Mouse (Mus musculus) MEL (cell line): ENCODE data around the gene Trim46. TPM values are rescaled to one million over a fixed set of nuclear protein-coding genes. Genes with fewer than 3 reads are reported as not detected.

Experiments used
- DNase-seq: peaks from one replicate; pipeline ENCODE4 v3.0.0; 2011; ENCODE audit warnings: low read depth, low spot score
- H3K27ac ChIP-seq: 2 replicates; pipeline ENCODE4 v1.5.1; 2012; ENCODE audit warnings: low read depth, mild to moderate bottlenecking, control low read depth, low read length, moderate library complexity; ENCODE audit not compliant: control insufficient read depth
- H3K27me3 ChIP-seq, 2 experiments: fragments of 150-350 bp in 1 of 2; sonication (generic) in 1 of 2; 2 replicates each; pipeline ENCODE4 v1.6.1; 2012; ENCODE audit warnings: low read length in 2 of 2, mild to moderate bottlenecking in 2 of 2, improper control_type of control experiment in 1 of 2, moderate library complexity in 1 of 2; ENCODE audit not compliant: insufficient read depth in 2 of 2, control insufficient read depth in 1 of 2
- H3K36me3 ChIP-seq, 2 experiments: 2 replicates each; pipeline ENCODE4 v1.6.1; 2012 to 2014; ENCODE audit warnings: low read length in 2 of 2, improper control_type of control experiment in 1 of 2, inconsistent platforms in 1 of 2, mild to moderate bottlenecking in 1 of 2; ENCODE audit not compliant: insufficient read depth in 2 of 2, control insufficient read depth in 1 of 2
- H3K4me1 ChIP-seq, 2 experiments: fragments of 150-350 bp in 1 of 2; sonication (generic) in 1 of 2; 2 replicates each; pipeline ENCODE4 v1.6.1; 2012; ENCODE audit warnings: low read length in 2 of 2, improper control_type of control experiment in 1 of 2, mild to moderate bottlenecking in 1 of 2; ENCODE audit not compliant: insufficient read depth in 2 of 2, control insufficient read depth in 1 of 2
- H3K4me3 ChIP-seq, 2 experiments: fragments of 150-350 bp in 1 of 2; sonication (generic) in 1 of 2; 2 replicates each; pipeline ENCODE4 v1.5.1; 2012; ENCODE audit warnings: low read depth in 2 of 2, low read length in 2 of 2, mild to moderate bottlenecking in 2 of 2, moderate library complexity in 2 of 2, control low read depth in 1 of 2, improper control_type of control experiment in 1 of 2; ENCODE audit not compliant: control insufficient read depth in 1 of 2, insufficient read depth in 1 of 2
- H3K79me2 ChIP-seq: 2 replicates; pipeline ENCODE4 v1.6.1; 2012; ENCODE audit warnings: mild to moderate bottlenecking, low read length, moderate library complexity; ENCODE audit not compliant: control insufficient read depth, poor library complexity, insufficient read depth
- H3K9ac ChIP-seq: 2 replicates; pipeline ENCODE4 v1.6.1; 2012; ENCODE audit warnings: low read depth, mild to moderate bottlenecking, control low read depth, low read length, moderate library complexity; ENCODE audit not compliant: control insufficient read depth, poor library complexity, severe bottlenecking
- H3K9me3 ChIP-seq: fragments of 150-350 bp; sonication (generic); replicated peaks from 2 replicates; pipeline ENCODE4 v1.6.1; 2012; ENCODE audit warnings: mild to moderate bottlenecking, low read length, improper control_type of control experiment, moderate library complexity; ENCODE audit not compliant: insufficient read depth
- BHLHE40 ChIP-seq: IDR thresholded peaks from 2 replicates; pipeline ENCODE4 v1.6.1; 2012; ENCODE audit warnings: low read depth, mild to moderate bottlenecking, inconsistent platforms, low read length, improper control_type of control experiment, borderline replicate concordance
- CHD1 ChIP-seq: IDR thresholded peaks from 2 replicates; pipeline ENCODE4 v1.6.1; 2012; ENCODE audit warnings: low read depth, mild to moderate bottlenecking, inconsistent platforms, low read length, improper control_type of control experiment
- CTCF ChIP-seq, 3 experiments: IDR thresholded peaks in 2 of 3; conservative IDR thresholded peaks in 1 of 3; 2 replicates each; pipeline ENCODE4 v1.5.1; 2011 to 2012; ENCODE audit warnings: low read length in 3 of 3, low read depth in 2 of 3, mild to moderate bottlenecking in 2 of 3, improper control_type of control experiment in 1 of 3, inconsistent platforms in 1 of 3, mixed read lengths in 1 of 3, moderate library complexity in 1 of 3; ENCODE audit not compliant: control insufficient read depth in 1 of 3, insufficient read depth in 1 of 3, poor library complexity in 1 of 3, severe bottlenecking in 1 of 3
- GATA1 ChIP-seq: IDR thresholded peaks from 2 replicates; pipeline ENCODE4 v1.6.1; 2011; ENCODE audit warnings: low read depth, low read length, improper control_type of control experiment
- JUND ChIP-seq: IDR thresholded peaks from 2 replicates; pipeline ENCODE4 v1.6.1; 2011; ENCODE audit warnings: low read depth, mild to moderate bottlenecking, improper control_type of control experiment, low read length
- KAT2A ChIP-seq: conservative IDR thresholded peaks from 2 replicates; pipeline ENCODE4 v1.6.1; 2012; ENCODE audit warnings: low read depth, low read length, improper control_type of control experiment, inconsistent platforms
- MAFK ChIP-seq: IDR thresholded peaks from 2 replicates; pipeline ENCODE4 v1.6.1; 2011; ENCODE audit warnings: low read depth, mild to moderate bottlenecking, low read length, improper control_type of control experiment, borderline replicate concordance
- MEF2A ChIP-seq: IDR thresholded peaks from 2 replicates; pipeline ENCODE4 v1.6.1; 2014; ENCODE audit warnings: low read depth, mild to moderate bottlenecking, inconsistent platforms, low read length, improper control_type of control experiment; ENCODE audit not compliant: poor library complexity, insufficient replicate concordance, severe bottlenecking; ENCODE audit errors: extremely low read depth
- MXI1 ChIP-seq: IDR thresholded peaks from 2 replicates; pipeline ENCODE4 v1.6.1; 2011; ENCODE audit warnings: mild to moderate bottlenecking, low read depth, low read length, improper control_type of control experiment
- MYB ChIP-seq: IDR thresholded peaks from 2 replicates; pipeline ENCODE4 v1.6.1; 2011; ENCODE audit warnings: mild to moderate bottlenecking, low read depth, low read length, improper control_type of control experiment
- NRF1 ChIP-seq: IDR thresholded peaks from 2 replicates; pipeline ENCODE4 v1.6.1; 2014; ENCODE audit warnings: low read depth, mild to moderate bottlenecking, inconsistent platforms, low read length, improper control_type of control experiment, moderate library complexity; ENCODE audit not compliant: poor library complexity, insufficient read depth, severe bottlenecking
- POLR2A ChIP-seq, 2 experiments: IDR thresholded peaks; 2 replicates each; pipeline ENCODE4 v1.6.1; 2011 to 2012; ENCODE audit warnings: low read length in 2 of 2, mild to moderate bottlenecking in 2 of 2, control low read depth in 1 of 2, improper control_type of control experiment in 1 of 2, low read depth in 1 of 2, moderate library complexity in 1 of 2; ENCODE audit not compliant: control insufficient read depth in 1 of 2, insufficient read depth in 1 of 2, poor library complexity in 1 of 2
- POLR2AphosphoS2 ChIP-seq: IDR thresholded peaks from 2 replicates; pipeline ENCODE4 v1.6.1; 2011; ENCODE audit warnings: low read length, improper control_type of control experiment
- RCOR1 ChIP-seq: IDR thresholded peaks from 2 replicates; pipeline ENCODE4 v1.6.1; 2012; ENCODE audit warnings: low read depth, mild to moderate bottlenecking, inconsistent platforms, low read length, improper control_type of control experiment
- SIN3A ChIP-seq: IDR thresholded peaks from 2 replicates; pipeline ENCODE4 v1.6.1; 2012; ENCODE audit warnings: low read length, improper control_type of control experiment, inconsistent platforms
- TAL1 ChIP-seq: IDR thresholded peaks from 2 replicates; pipeline ENCODE4 v1.6.1; 2012; ENCODE audit warnings: mild to moderate bottlenecking, inconsistent platforms, low read length, moderate library complexity, mixed read lengths
- TCF12 ChIP-seq: IDR thresholded peaks from 2 replicates; pipeline ENCODE4 v1.6.1; 2014; ENCODE audit warnings: low read depth, mild to moderate bottlenecking, inconsistent platforms, low read length, improper control_type of control experiment, moderate library complexity
- UBTF ChIP-seq: IDR thresholded peaks from 2 replicates; pipeline ENCODE4 v1.6.1; 2012; ENCODE audit warnings: low read depth, mild to moderate bottlenecking, inconsistent platforms, low read length, improper control_type of control experiment, moderate library complexity, borderline replicate concordance; ENCODE audit not compliant: insufficient read depth
- ZMIZ1 ChIP-seq: IDR thresholded peaks from 2 replicates; pipeline ENCODE4 v1.6.1; 2012; ENCODE audit warnings: low read depth, mild to moderate bottlenecking, inconsistent platforms, low read length, improper control_type of control experiment, moderate library complexity
- polyA plus RNA-seq, 2 experiments: library from polyadenylated mRNA; stranded (reverse) in 1 of 2; unstranded in 1 of 2; fragments of >175 nt in 1 of 2; fragments of >200 nt in 1 of 2; gene quantifications; 2 replicates each; pipeline versions ENCODE4 v1.2.1 to v1.2.4; 2012; ENCODE audit warnings: low replicate concordance in 2 of 2, low read depth in 1 of 2; ENCODE audit not compliant: insufficient read length in 2 of 2, insufficient read depth in 1 of 2, missing spikeins in 1 of 2
- total RNA-seq: library from RNA; depleted of rRNA; stranded (reverse); fragments of 300-350 nt; gene quantifications from 2 replicates; pipeline ENCODE4 v1.2.3, GENCODE M21; 2012

Gene Trim46
- total and polyA plus RNA-seq, 3 experiments = 3.3 to 7.7 TPM; not detected in 1

DNA sequence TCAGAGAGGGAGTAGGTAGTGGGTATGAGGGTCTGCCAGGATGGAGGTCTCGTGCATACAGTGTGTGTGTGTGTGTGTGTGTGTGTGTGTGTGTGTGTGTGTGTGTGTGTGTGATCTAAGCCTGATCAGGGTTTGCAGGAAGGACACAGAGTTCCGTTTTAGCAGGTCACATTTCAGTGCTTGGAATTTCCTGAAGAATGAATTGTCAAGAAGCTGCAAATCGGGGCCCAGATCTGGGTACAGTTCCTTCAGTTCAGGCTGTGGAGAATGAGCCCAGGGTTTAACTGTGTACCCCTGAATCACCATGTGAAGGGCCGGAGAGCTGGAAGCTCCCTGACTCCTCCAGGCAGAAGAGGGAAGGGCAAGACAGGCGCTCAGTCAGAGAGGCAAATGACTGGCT lies 41.2 kb upstream of the Trim46 start:
- H3K79me2 ChIP-seq = no peaks in the 10 kb centered on the region
- DNase-seq = no peak
- TF ChIP-seq POLR2AphosphoS2 (no peak), NRF1 (no peak), KAT2A (no peak), MXI1 (no peak), MEF2A (no peak), BHLHE40 (no peak)
- H3K9ac ChIP-seq = no peak overlapping the region
- peaks cover 3 to 9% of the 10 kb centered on the region in 2 experiments for H3K27me3 ChIP-seq
- H3K4me3 ChIP-seq = no peak overlapping the region
- H3K36me3 ChIP-seq = peaks cover 0 to 7% of the 10 kb centered on the region in 2 experiments; a peak in 2 of 4 replicates
- H3K4me1 ChIP-seq = peaks cover 8 to 15% of the 10 kb centered on the region in 2 experiments
- H3K9me3 ChIP-seq = no peaks in the 10 kb centered on the region
- no peak overlapping the region for H3K27ac ChIP-seq

DNA sequence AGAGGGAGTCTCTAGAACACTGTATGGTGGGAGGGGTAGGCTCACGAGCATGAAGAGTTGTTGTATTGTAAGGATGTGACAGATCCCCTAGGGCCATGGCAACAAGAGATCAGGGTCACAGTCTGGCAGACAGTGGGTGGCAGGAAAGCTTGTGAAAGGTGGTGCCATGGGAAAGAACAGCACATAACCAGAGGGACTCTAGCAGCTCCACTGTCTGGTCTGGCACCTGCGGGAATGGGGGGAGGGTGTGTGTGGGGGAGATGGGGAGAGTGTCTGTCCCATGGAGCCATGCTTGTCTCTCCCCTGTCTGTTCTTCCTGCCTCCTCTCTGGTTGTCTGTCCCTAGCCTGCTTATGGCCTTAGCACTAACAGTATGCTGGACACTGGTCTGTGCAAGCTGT lies 39.4 kb upstream of the Trim46 start:
- no peaks in the 10 kb centered on the region for H3K79me2 ChIP-seq
- H3K4me3 ChIP-seq = no peak overlapping the region
- H3K27ac ChIP-seq = no peak overlapping the region
- peaks cover 12 to 20% of the 10 kb centered on the region in 2 experiments for H3K27me3 ChIP-seq
- TF ChIP-seq RCOR1 (no peak), UBTF (no peak), JUND (no peak), SIN3A (no peak), POLR2AphosphoS2 (no peak)
- H3K9ac ChIP-seq = no peak overlapping the region
- H3K36me3 ChIP-seq = no peaks in the 10 kb centered on the region
- no peaks in the 10 kb centered on the region for H3K9me3 ChIP-seq
- H3K4me1 ChIP-seq = 0 out of 4 replicates have a peak, but pooled peaks cover 0 to 6% of the 10 kb centered on the region in 2 experiments
- no peak for DNase-seq

DNA sequence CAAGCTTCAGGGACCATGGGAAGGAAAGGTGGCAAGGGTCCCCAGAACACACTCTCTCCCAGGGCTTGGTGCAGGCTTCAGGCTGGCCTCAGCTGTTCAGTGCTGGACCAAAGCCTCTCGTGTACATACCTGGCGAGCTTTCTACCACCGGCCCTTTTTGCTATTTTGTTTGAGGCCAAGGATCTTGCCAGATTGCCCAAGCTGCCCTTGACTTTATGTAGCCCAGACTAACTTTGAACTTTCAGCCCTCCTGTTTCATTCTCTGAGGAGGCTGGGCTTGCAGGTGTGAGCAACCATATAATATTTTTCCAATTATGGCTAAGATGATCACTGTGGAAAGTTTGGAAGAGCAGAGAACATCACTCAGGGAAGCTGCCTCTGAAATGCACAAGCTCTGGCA lies 38.2 kb upstream of the Trim46 start:
- H3K4me3 ChIP-seq = no peak overlapping the region
- H3K27ac ChIP-seq = no peak overlapping the region
- no peaks in the 10 kb centered on the region for H3K79me2 ChIP-seq
- H3K9me3 ChIP-seq = no peaks in the 10 kb centered on the region
- H3K27me3 ChIP-seq = peaks cover 19 to 30% of the 10 kb centered on the region in 2 experiments
- 0 out of 4 replicates have a peak, but pooled peaks cover 0 to 6% of the 10 kb centered on the region in 2 experiments for H3K4me1 ChIP-seq
- TF ChIP-seq TCF12 (no peak), RCOR1 (no peak), MYB (no peak), JUND (no peak), TAL1 (no peak), CTCF (IDR thresholded peaks at IDR 0.05 in 2 of 3, conservative IDR thresholded peaks at IDR 0.05 in 1 of 3; ENCODE audit: control insufficient read depth in 1 of 3, insufficient read depth in 1 of 3, low read depth in 2 of 3, low read length in 3 of 3, poor library complexity in 1 of 3, severe bottlenecking in 1 of 3) (no peak), GATA1 (no peak), CHD1 (no peak), UBTF (no peak), ZMIZ1 (no peak), POLR2A (IDR thresholded peaks at IDR 0.05; ENCODE audit: control insufficient read depth in 1 of 2, insufficient read depth in 1 of 2, low read depth in 1 of 2, low read length in 2 of 2, poor library complexity in 1 of 2) (no peak), MAFK (no peak)
- H3K9ac ChIP-seq = no peak overlapping the region
- DNase-seq = no peak
- no peaks in the 10 kb centered on the region for H3K36me3 ChIP-seq
